Comparison of ENCODE assay signal across 12 mouse cellular contexts in genomic region chr4:151179639-151180038, GRCm38 (mm10).
DNase-seq lines count a peak whose midpoint lies in the region; ATAC-seq and TF ChIP-seq lines count a peak whose summit lies in the region.
"Had no signal": no experiment of that assay in that cellular context is flagged by ENCODE, and none has a peak within 500 bp of the region (broad histone marks: within the 10 kb centered on the region; RNA-seq: fewer than 3 reads in every experiment).

No protein-coding gene starts in this region.

- no peak for DNase-seq in hindbrain, postnatal 0 days (ENCODE audit: low spot score)
- no peak for DNase-seq in midbrain, embryonic 10.5 days (ENCODE audit: low spot score)
- no peak for DNase-seq in gastrocnemius, postnatal 10 days
- DNase-seq: adrenal gland, postnatal 36 days; gastrocnemius, adult 2 months; kidney, adult 8-10 months had no signal

- H3K36me3 ChIP-seq in hindbrain, embryonic 13.5 days: no peaks in the 10 kb centered on the region
- no peaks in the 10 kb centered on the region for H3K36me3 ChIP-seq in hindbrain, postnatal 0 days (ENCODE audit: insufficient read depth, low read length)
- H3K36me3 ChIP-seq in midbrain, embryonic 13.5 days: no peaks in the 10 kb centered on the region
- no peaks in the 10 kb centered on the region for H3K36me3 ChIP-seq in midbrain, embryonic 10.5 days
- H3K36me3 ChIP-seq in intestine, embryonic 16.5 days (ENCODE audit: control insufficient read depth, insufficient read depth, low read length): no peaks in the 10 kb centered on the region
- no peaks in the 10 kb centered on the region for H3K36me3 ChIP-seq in neural tube, embryonic 15.5 days
- H3K36me3 ChIP-seq: limb, embryonic 15.5 days had no signal

- 0 out of 2 replicates have a peak overlapping the region, but pooled peaks have one; percentile 13 for H3K9ac ChIP-seq in hindbrain, embryonic 13.5 days
- no peak overlapping the region for H3K9ac ChIP-seq in hindbrain, postnatal 0 days (replicated peaks; ENCODE audit: low read length)
- no peak overlapping the region for H3K9ac ChIP-seq in midbrain, embryonic 13.5 days (replicated peaks)
- H3K9ac ChIP-seq in intestine, embryonic 16.5 days (ENCODE audit: low read depth, low read length): no peak overlapping the region
- no peak overlapping the region for H3K9ac ChIP-seq in neural tube, embryonic 15.5 days (replicated peaks)
- H3K9ac ChIP-seq: limb, embryonic 15.5 days had no signal

- H3K27ac ChIP-seq in hindbrain, embryonic 13.5 days: peak overlapping the region; percentile 69; the same call in 1 of the 2 replicates
- H3K27ac ChIP-seq in hindbrain, postnatal 0 days: no peak overlapping the region
- 0 out of 2 replicates have a peak overlapping the region, but pooled peaks have one; percentile 7 for H3K27ac ChIP-seq in midbrain, embryonic 13.5 days
- H3K27ac ChIP-seq in midbrain, embryonic 10.5 days (replicated peaks): no peak overlapping the region
- H3K27ac ChIP-seq in intestine, embryonic 16.5 days (ENCODE audit: low read length): peak overlapping the region; percentile 36; the same call in 1 of the 2 replicates
- peak overlapping the region; percentile 49 for H3K27ac ChIP-seq in neural tube, embryonic 15.5 days (replicated peaks)
- H3K27ac ChIP-seq: gastrocnemius, adult 2 months; limb, embryonic 15.5 days had no signal

- TF ChIP-seq CTCF in hindbrain, postnatal 0 days (IDR thresholded peaks at IDR 0.05; ENCODE audit: low read depth): no peak

- H3K9me3 ChIP-seq in hindbrain, embryonic 13.5 days: no peaks in the 10 kb centered on the region
- no peaks in the 10 kb centered on the region for H3K9me3 ChIP-seq in hindbrain, postnatal 0 days (ENCODE audit: low read length)
- H3K9me3 ChIP-seq in midbrain, embryonic 13.5 days: no peaks in the 10 kb centered on the region
- no peaks in the 10 kb centered on the region for H3K9me3 ChIP-seq in midbrain, embryonic 10.5 days (replicated peaks)
- H3K9me3 ChIP-seq in intestine, embryonic 16.5 days (ENCODE audit: control insufficient read depth, low read length): no peaks in the 10 kb centered on the region
- no peaks in the 10 kb centered on the region for H3K9me3 ChIP-seq in neural tube, embryonic 15.5 days (replicated peaks)
- H3K9me3 ChIP-seq: limb, embryonic 15.5 days had no signal

- H3K4me1 ChIP-seq in hindbrain, embryonic 13.5 days (replicated peaks): peaks cover 39% of the 10 kb centered on the region
- peaks cover 24% of the 10 kb centered on the region for H3K4me1 ChIP-seq in hindbrain, postnatal 0 days (ENCODE audit: insufficient read depth, low read length)
- peaks cover 34% of the 10 kb centered on the region for H3K4me1 ChIP-seq in midbrain, embryonic 13.5 days (replicated peaks)
- peaks cover 28% of the 10 kb centered on the region for H3K4me1 ChIP-seq in midbrain, embryonic 10.5 days
- H3K4me1 ChIP-seq in intestine, embryonic 16.5 days (ENCODE audit: control insufficient read depth, insufficient read depth, low read length): peaks cover 19% of the 10 kb centered on the region
- peaks cover 44% of the 10 kb centered on the region for H3K4me1 ChIP-seq in neural tube, embryonic 15.5 days

- no peak overlapping the region for H3K4me3 ChIP-seq in hindbrain, embryonic 13.5 days
- no peak overlapping the region for H3K4me3 ChIP-seq in hindbrain, postnatal 0 days (ENCODE audit: low read length)
- H3K4me3 ChIP-seq in midbrain, embryonic 13.5 days (replicated peaks): no peak overlapping the region
- no peak overlapping the region for H3K4me3 ChIP-seq in midbrain, embryonic 10.5 days
- no peak overlapping the region for H3K4me3 ChIP-seq in intestine, embryonic 16.5 days (ENCODE audit: low read length)
- no peak overlapping the region for H3K4me3 ChIP-seq in neural tube, embryonic 15.5 days (replicated peaks)
- H3K4me3 ChIP-seq: erythroblast, embryonic 14.5 days; gastrocnemius, adult 2 months; limb, embryonic 15.5 days had no signal

- peaks cover 71% of the 10 kb centered on the region for H3K27me3 ChIP-seq in hindbrain, embryonic 13.5 days
- H3K27me3 ChIP-seq in hindbrain, postnatal 0 days (ENCODE audit: insufficient read depth, low read length): no peaks in the 10 kb centered on the region
- peaks cover 51% of the 10 kb centered on the region for H3K27me3 ChIP-seq in midbrain, embryonic 13.5 days
- no peaks in the 10 kb centered on the region for H3K27me3 ChIP-seq in midbrain, embryonic 10.5 days (ENCODE audit: low read depth, poor library complexity, severe bottlenecking)
- H3K27me3 ChIP-seq in intestine, embryonic 16.5 days (replicated peaks; ENCODE audit: control insufficient read depth, insufficient read depth, low read length): no peaks in the 10 kb centered on the region
- H3K27me3 ChIP-seq in neural tube, embryonic 15.5 days (replicated peaks): peaks cover 17% of the 10 kb centered on the region

- H3K4me2 ChIP-seq in hindbrain, embryonic 13.5 days: no peak overlapping the region
- H3K4me2 ChIP-seq in hindbrain, postnatal 0 days (ENCODE audit: low read depth, low read length): no peak overlapping the region
- H3K4me2 ChIP-seq in midbrain, embryonic 13.5 days (replicated peaks): no peak overlapping the region
- H3K4me2 ChIP-seq in intestine, embryonic 16.5 days (ENCODE audit: low read depth, low read length): no peak overlapping the region
- no peak overlapping the region for H3K4me2 ChIP-seq in neural tube, embryonic 15.5 days
- H3K4me2 ChIP-seq: limb, embryonic 15.5 days had no signal

- WGBS in hindbrain, embryonic 13.5 days: 48% methylated on average over 3 of the region's 3 CpGs
- 39% methylated on average over 3 of the region's 3 CpGs for WGBS in hindbrain, postnatal 0 days
- 51% methylated on average over 3 of the region's 3 CpGs for WGBS in midbrain, embryonic 13.5 days
- WGBS in midbrain, embryonic 10.5 days: 65% methylated on average over 3 of the region's 3 CpGs
- 28% methylated on average over 3 of the region's 3 CpGs for WGBS in intestine, embryonic 16.5 days
- WGBS in neural tube, embryonic 15.5 days: 46% methylated on average over 3 of the region's 3 CpGs

- no peak for ATAC-seq in hindbrain, embryonic 13.5 days (ENCODE audit: low FRiP score)
- ATAC-seq in hindbrain, postnatal 0 days: no peak
- ATAC-seq in midbrain, embryonic 13.5 days: no peak
- ATAC-seq in intestine, embryonic 16.5 days: no peak
- ATAC-seq in neural tube, embryonic 15.5 days (ENCODE audit: low FRiP score): no peak

Comparison
In these comparisons a context has a peak if more than half of its experiments do, and no peak if none do; other contexts are left out.
1. H3K27ac ChIP-seq: peak in hindbrain, embryonic 13.5 days (single experiment), midbrain, embryonic 13.5 days (single experiment), intestine, embryonic 16.5 days (single experiment) and neural tube, embryonic 15.5 days (single experiment); none in hindbrain, postnatal 0 days (single experiment) and midbrain, embryonic 10.5 days (single experiment).